Mouse (Mus musculus): Measurements from ENCODE around the gene Igsf9b. TPM values are rescaled to one million over a fixed set of nuclear protein-coding genes. Genes with fewer than 3 reads are reported as not detected.

Igsf9b gene
- polyA plus RNA-seq, 1 experiment from 2014 or later: 12.6 TPM

- Histone ChIP-seq H3K27me3 (no peaks in the 10 kb centered on the region), H3K4me3 (no peak overlapping the region), H3K4me1 (peaks cover 16% of the 10 kb centered on the region), H3K27ac (replicated peaks) (no peak overlapping the region), H3K36me3 (peaks cover 6% of the 10 kb centered on the region; the same call in 1 of the 2 replicates), H3K4me2 (replicated peaks) (no peak overlapping the region), H3K9me3 (no peaks in the 10 kb centered on the region), H3K9ac (replicated peaks) (no peak overlapping the region)
- ATAC-seq (replicated peaks): no peak
- 89% methylated on average over 1 of the region's 1 CpGs for WGBS
Observed at GRCm38 (mm10) chr9:27339168-27339567, 40.2 kb downstream of the Igsf9b start.

GRCm38 (mm10) chr9:27346541-27347269 lies 47.7 kb downstream of the Igsf9b start:
- Histone ChIP-seq H3K27me3 (no peaks in the 10 kb centered on the region), H3K4me1 (peaks cover 14% of the 10 kb centered on the region), H3K4me2 (replicated peaks) (no peak overlapping the region), H3K9ac (replicated peaks) (no peak overlapping the region), H3K27ac (replicated peaks) (peak overlapping the region; percentile 23; the same call in 1 of the 2 replicates), H3K4me3 (no peak overlapping the region), H3K9me3 (no peaks in the 10 kb centered on the region), H3K36me3 (peaks cover 6% of the 10 kb centered on the region; the same call in 1 of the 2 replicates)
- ATAC-seq (replicated peaks): peak; percentile 75
- 23% methylated on average over 11 of the region's 11 CpGs for WGBS

GRCm38 (mm10) chr9:27353082-27353481 lies 54.1 kb downstream of the Igsf9b start:
- Histone ChIP-seq H3K9me3 (no peaks in the 10 kb centered on the region), H3K4me1 (0 out of 2 replicates have a peak, but pooled peaks cover 3% of the 10 kb centered on the region), H3K9ac (replicated peaks) (no peak overlapping the region), H3K27me3 (no peaks in the 10 kb centered on the region), H3K4me3 (no peak overlapping the region), H3K36me3 (no peaks in the 10 kb centered on the region), H3K27ac (replicated peaks) (0 out of 2 replicates have a peak overlapping the region, but pooled peaks have one; percentile 5), H3K4me2 (replicated peaks) (no peak overlapping the region)
- no peak for ATAC-seq (replicated peaks)
- 85% methylated on average over 7 of the region's 7 CpGs for WGBS

GRCm38 (mm10) chr9:27357893-27358292 lies 58.9 kb downstream of the Igsf9b start:
- Histone ChIP-seq H3K36me3 (no peaks in the 10 kb centered on the region), H3K4me3 (no peak overlapping the region), H3K4me1 (0 out of 2 replicates have a peak, but pooled peaks cover 3% of the 10 kb centered on the region), H3K27ac (replicated peaks) (no peak overlapping the region), H3K27me3 (no peaks in the 10 kb centered on the region), H3K9me3 (no peaks in the 10 kb centered on the region), H3K9ac (replicated peaks) (no peak overlapping the region), H3K4me2 (replicated peaks) (no peak overlapping the region)
- ATAC-seq (replicated peaks): no peak
- WGBS: 93% methylated on average over 6 of the region's 6 CpGs

GRCm38 (mm10) chr9:27367231-27367630 lies 68.2 kb downstream of the Igsf9b start:
- Histone ChIP-seq H3K27ac (replicated peaks) (no peak overlapping the region), H3K4me1 (no peaks in the 10 kb centered on the region), H3K9ac (replicated peaks) (no peak overlapping the region), H3K9me3 (no peaks in the 10 kb centered on the region), H3K27me3 (no peaks in the 10 kb centered on the region), H3K4me3 (no peak overlapping the region), H3K4me2 (replicated peaks) (no peak overlapping the region), H3K36me3 (no peaks in the 10 kb centered on the region)
- ATAC-seq (replicated peaks): no peak
- WGBS: 67% methylated on average over 2 of the region's 2 CpGs

- no peak overlapping the region for H3K27ac ChIP-seq (replicated peaks)
- no peaks in the 10 kb centered on the region for H3K9me3 ChIP-seq
- H3K27me3 ChIP-seq: no peaks in the 10 kb centered on the region
- no peaks in the 10 kb centered on the region for H3K36me3 ChIP-seq
- no peak overlapping the region for H3K9ac ChIP-seq (replicated peaks)
- WGBS: 56% methylated on average over 2 of the region's 2 CpGs
- no peak overlapping the region for H3K4me2 ChIP-seq (replicated peaks)
- H3K4me1 ChIP-seq: no peaks in the 10 kb centered on the region
- no peak overlapping the region for H3K4me3 ChIP-seq
- no peak for ATAC-seq (replicated peaks)
Observed at GRCm38 (mm10) chr9:27369108-27369507, 70.1 kb downstream of the Igsf9b start.

- Histone ChIP-seq H3K9ac (replicated peaks) (no peak overlapping the region), H3K9me3 (no peaks in the 10 kb centered on the region), H3K36me3 (no peaks in the 10 kb centered on the region), H3K4me2 (replicated peaks) (no peak overlapping the region), H3K27ac (replicated peaks) (no peak overlapping the region), H3K4me3 (no peak overlapping the region), H3K4me1 (no peaks in the 10 kb centered on the region), H3K27me3 (no peaks in the 10 kb centered on the region)
- 80% methylated on average over 1 of the region's 1 CpGs for WGBS
- ATAC-seq (replicated peaks): no peak
Observed at GRCm38 (mm10) chr9:27375746-27376145, 76.7 kb downstream of the Igsf9b start.

- H3K4me3 ChIP-seq: no peak overlapping the region
- H3K4me1 ChIP-seq: no peaks in the 10 kb centered on the region
- no peaks in the 10 kb centered on the region for H3K27me3 ChIP-seq
- H3K9me3 ChIP-seq: no peaks in the 10 kb centered on the region
- H3K4me2 ChIP-seq (replicated peaks): no peak overlapping the region
- WGBS: 90% methylated on average over 3 of the region's 3 CpGs
- ATAC-seq (replicated peaks): no peak
- H3K36me3 ChIP-seq: no peaks in the 10 kb centered on the region
- H3K9ac ChIP-seq (replicated peaks): no peak overlapping the region
- H3K27ac ChIP-seq (replicated peaks): no peak overlapping the region
Observed at GRCm38 (mm10) chr9:27386951-27387350, 87.9 kb downstream of the Igsf9b start.

GRCm38 (mm10) chr9:27396500-27396899 lies 97.5 kb downstream of the Igsf9b start, which contains the start of gene Spata19:
Gene Spata19 (plus strand): TSS chr9:27396800.
- H3K4me1 ChIP-seq: no peaks in the 10 kb centered on the region
- no peaks in the 10 kb centered on the region for H3K36me3 ChIP-seq
- H3K27ac ChIP-seq (replicated peaks): no peak within 1 kb of the TSS
- no peaks in the 10 kb centered on the region for H3K27me3 ChIP-seq
- no peaks in the 10 kb centered on the region for H3K9me3 ChIP-seq
- H3K4me2 ChIP-seq (replicated peaks): no peak within 1 kb of the TSS
- ATAC-seq (replicated peaks): no peak
- H3K4me3 ChIP-seq: no peak within 1 kb of the TSS
- H3K9ac ChIP-seq (replicated peaks): no peak within 1 kb of the TSS
- 76% methylated on average over 3 of the region's 3 CpGs for WGBS

GRCm38 (mm10) chr9:27401169-27401568 lies 102.2 kb downstream of the Igsf9b start:
- H3K4me1 ChIP-seq: no peaks in the 10 kb centered on the region
- H3K27ac ChIP-seq (replicated peaks): no peak overlapping the region
- H3K9me3 ChIP-seq: no peaks in the 10 kb centered on the region
- WGBS: 80% methylated on average over 4 of the region's 4 CpGs
- H3K9ac ChIP-seq (replicated peaks): no peak overlapping the region
- H3K4me3 ChIP-seq: no peak overlapping the region
- no peaks in the 10 kb centered on the region for H3K27me3 ChIP-seq
- no peak for ATAC-seq (replicated peaks)
- no peaks in the 10 kb centered on the region for H3K36me3 ChIP-seq
- H3K4me2 ChIP-seq (replicated peaks): no peak overlapping the region

Data from forebrain, embryonic 15.5 days (tissue).